Mouse (Mus musculus) embryonic fibroblast, embryonic 13.5 days (primary cell): Measurements from ENCODE around the gene Tax1bp1.

ENCODE experiments used
- CTCF ChIP-seq: IDR thresholded peaks from 2 replicates; pipeline ENCODE4 v1.5.1; 2011; ENCODE audit warnings: mild to moderate bottlenecking, control low read depth, low read length, moderate library complexity, borderline replicate concordance; ENCODE audit not compliant: insufficient read depth
- POLR2A ChIP-seq: IDR thresholded peaks from 2 replicates; pipeline ENCODE4 v1.6.1; 2011; ENCODE audit warnings: low read depth, mild to moderate bottlenecking, control low read depth, low read length, moderate library complexity

- TF ChIP-seq POLR2A (no peak), CTCF (no peak)
These were observed 62.4 kb downstream of the Tax1bp1 start for GRCm38 (mm10) chr6:52775956-52776355.
